Mouse (Mus musculus): ENCODE measurements at regions not wholly inside any gene's neighbourhood (a gene's known extent, or its start where the extent isn't known, plus 50 kb on each side); places are given as distances from the start of the nearest gene placed in this dataset.

DNA sequence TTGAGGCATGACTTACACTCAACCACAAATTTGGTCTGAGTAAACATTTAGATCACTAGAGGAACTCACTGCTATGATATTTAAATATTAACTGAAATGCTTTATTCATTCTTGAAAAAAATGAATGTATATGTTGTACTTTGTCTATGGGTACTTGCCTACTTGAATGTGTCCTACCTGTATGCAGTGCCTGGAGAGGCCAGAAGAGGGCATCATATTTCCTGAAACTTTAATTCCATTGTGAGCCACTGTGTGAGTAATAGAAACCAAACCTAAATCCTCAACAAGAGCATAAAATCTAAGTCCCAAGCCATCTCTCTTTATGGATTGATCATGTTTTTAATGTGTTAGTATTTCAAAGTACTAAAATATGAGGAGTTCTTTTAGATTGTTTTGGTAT is 1252.4 kb upstream of the Lrrtm3 start:
- DNase-seq = peak; percentile 2 to 8

DNA sequence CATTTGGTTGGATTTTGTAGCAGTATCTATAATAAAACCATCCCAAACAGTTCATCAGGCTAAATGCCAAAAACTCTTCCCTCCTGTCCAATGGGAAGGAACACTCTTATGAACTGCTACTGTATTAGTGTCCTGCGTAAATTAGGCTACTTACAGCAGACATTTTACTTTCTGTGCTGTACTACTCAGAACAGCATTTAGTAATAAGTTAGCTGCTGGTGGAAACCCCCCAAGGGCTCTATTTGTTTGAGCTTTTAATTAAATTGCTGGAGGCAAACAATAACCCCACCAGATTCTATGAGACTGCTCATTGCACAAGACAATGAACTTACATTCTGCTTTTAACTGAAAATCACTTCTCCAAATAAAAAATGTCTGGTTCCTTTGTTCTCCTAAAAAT is 1240.3 kb upstream of the Lrrtm3 start:
- DNase-seq = no peak

DNA sequence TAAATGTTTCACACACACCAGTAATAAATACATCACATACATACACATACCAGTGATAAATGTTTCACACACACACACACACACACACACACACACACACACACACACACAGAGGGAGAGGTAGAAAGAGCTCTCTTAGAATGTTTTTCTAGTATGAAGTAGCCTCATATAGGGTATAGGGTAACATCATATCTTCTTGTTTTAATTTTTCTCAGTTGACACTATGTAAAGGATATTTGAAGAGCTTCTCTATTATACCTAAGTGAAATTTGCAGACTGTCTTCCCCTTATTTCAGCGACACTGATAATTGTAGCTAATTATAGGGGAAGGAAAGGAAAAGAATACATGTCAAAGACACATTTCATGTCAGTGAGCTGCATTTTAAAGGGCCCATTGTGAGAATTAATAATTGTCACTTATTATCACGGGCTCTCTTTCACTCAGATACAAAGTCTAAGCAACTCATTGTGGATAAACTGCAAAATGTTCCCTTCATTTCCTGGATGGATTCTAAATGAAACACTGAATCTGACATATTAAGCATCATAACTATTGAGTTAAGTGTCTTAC is 1234.8 kb upstream of the Lrrtm3 start:
- no peak for DNase-seq

DNA sequence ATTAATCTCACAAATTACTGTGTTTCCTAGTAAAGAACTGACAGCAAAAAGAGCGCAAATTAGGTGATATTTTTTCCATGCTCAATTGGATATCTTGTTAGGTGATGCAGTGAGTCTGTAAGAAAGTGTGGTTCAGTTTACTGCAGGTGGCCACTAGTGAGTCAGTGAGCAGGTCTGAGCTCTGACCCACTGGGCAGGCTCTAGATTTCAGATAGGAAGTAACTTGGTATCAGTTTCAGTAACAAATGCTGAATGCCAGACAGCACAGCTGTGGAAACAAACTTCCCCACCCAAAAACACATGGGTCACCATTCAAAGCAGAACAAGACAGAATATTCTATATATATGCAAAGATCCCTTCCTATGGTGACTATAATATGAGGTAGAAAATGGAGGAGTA is 1208.2 kb upstream of the Lrrtm3 start:
- DNase-seq = no peak

All from cerebellum, postnatal 10 days (tissue).